Mouse (Mus musculus): ENCODE data around the gene Prdx5. TPM values are rescaled to one million over a fixed set of nuclear protein-coding genes. Genes with fewer than 3 reads are reported as not detected.

Prdx5 gene
- total RNA-seq, 2 experiments from 2014 or later: 693 to 776 TPM

DNA sequence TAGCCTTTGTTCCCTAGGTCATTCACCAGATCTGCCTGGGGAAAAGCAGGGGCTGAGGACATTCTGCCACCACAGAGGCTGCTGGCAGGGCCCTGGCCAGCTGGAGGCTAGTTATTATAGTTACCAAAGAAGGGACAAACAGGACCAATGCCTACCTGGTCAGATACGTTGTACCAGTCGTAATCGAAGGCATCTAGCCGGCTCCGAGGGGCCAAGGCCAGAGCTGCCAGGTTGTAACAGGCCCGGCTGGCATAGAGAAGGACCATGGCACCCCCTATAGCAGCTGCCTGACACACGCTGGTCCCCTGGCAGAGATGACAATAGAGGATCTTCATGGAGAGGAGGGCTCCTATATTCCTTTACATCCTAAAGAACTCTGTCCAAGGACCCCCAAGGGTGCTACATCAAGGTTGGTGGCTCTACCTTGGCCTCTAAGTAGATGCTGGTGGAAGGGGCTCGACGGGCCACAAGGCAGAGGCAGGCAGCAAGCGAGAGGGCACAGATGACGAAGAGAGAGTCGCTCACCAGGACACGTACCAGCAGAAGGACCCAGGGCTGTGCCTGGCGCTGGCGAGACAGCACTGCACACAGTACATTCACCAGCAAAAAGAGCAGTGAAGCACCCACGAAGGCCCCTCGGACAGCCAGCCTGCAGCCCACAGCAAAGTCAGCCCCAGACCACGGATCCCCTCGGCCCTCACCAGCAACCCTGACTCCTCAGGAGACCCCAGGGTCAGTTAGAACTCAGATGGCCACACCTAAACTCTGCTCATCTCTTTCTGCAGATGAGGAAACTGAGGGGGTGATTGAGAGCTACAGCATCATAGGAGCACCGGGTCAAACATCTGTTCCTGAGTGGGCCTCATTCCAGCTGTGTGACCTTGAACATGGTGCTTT, 29.4 kb upstream of the Prdx5 start:
- intact Hi-C loops (cut with DNase I): loop anchor here (2.0 kb wide), 1 partner anchor 15 kb away; the partner anchor contains the start of gene Catsperz
- DNase-seq: no peak

- intact Hi-C loops (cut with DNase I): no loop called here
- DNase-seq: peak; percentile 40 to 60
These were observed 27.9 kb upstream of the Prdx5 start for GRCm38 (mm10) chr19:6937541-6938465.

GRCm38 (mm10) chr19:6936299-6936698, 26.4 kb upstream of the Prdx5 start:
- no peak for DNase-seq
- intact Hi-C loops (cut with DNase I): no loop called here

DNA sequence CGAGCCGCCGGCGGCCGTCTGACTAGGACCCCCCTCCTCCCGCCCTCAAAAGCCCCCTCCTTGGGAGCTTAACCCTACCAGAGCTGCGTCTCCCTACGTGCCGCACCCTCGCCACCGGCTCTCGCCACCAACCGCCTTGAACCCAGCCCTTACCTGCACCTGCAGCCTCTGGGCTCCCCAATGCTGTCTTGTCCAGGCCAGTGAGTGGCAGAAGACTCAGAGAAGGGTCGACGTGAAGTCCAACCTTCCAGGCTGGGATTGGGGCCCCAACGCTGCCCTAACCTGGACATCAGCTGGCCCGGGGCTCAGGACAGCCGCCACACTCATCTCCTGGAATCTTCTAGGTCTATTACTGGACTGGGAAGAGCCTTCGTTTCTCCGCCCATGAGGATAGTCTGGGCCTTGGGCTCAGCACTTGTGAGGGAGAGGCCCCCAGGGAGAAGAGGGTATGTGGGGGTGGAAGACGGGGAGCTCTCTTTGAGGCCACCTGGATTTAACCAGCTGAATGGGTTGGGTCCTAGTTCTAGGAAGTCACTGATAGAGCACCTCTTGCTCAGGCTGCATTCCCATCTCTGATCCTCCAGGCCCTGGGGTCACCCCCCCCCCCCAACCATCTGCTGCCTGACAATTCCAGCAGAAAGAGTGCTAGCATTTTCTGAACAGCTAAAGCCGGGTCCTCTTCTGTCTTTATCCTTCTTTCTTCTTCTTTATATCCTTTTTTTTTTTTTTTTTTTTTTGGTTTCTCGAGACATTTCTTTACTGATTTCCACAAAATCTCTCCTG, 24.5 kb upstream of the Prdx5 start, which contains the start of gene Kcnk4:
Kcnk4 (minus strand) TSS at position 321 of the 783 bp plus-strand sequence.
- intact Hi-C loops (cut with DNase I): no loop called here
- no peak for DNase-seq

DNA sequence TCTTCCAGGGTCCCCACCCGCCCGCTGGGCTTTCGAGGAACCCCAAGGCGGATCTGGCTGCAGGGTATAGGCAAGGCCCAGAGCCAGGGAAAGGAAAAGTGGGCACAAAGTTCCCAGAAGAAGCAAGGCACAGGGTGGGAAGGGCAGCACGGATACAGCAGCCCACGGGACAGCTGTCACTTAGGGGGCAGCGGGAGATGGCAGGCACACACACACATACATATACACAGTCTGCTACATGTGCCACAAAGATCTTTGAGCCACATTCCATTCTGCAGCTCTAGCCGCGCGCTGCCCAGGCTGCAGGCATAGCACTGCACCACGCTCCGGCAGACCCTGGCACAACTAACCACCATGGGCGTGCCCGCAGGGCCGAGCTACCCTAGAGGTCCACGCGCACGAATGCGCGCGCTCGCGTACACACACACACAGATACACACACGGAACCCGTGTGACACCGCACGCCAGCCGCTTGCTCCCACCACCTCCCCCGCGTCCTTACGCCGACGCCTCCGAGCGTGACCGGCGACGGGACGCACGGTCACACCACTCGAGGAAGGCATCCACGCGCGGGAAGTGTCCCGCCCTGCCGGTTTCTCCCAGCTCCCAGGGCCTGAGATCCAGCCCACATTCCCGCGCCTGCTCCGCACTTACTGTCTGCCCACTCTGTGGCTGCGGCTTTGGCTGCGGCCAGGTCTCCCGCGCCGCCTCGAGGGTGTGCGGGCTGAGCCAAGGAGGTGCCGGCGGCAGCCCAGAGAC, 23.7 kb upstream of the Prdx5 start:
- intact Hi-C loops (cut with DNase I): no loop called here

DNA sequence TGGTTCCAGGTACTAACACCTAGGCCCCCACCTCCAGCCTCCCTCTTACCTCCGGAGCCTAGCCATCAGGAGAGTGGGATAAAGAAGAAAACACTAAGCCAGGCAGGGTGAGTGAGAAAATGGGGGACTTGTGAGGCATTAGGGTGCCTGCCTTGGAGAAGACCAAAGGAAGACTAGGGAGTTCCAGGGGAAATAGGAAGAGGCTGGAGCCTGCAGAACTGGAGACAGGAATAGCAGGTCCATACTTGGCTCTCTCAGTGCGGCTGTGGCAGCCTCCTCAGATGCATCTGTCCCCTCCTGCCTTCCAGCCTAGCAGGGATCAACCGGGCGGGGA, 23.2 kb upstream of the Prdx5 start:
- intact Hi-C loops (cut with DNase I): no loop called here
- DNase-seq: no peak

More for the DNA sequence above, 23.7 kb upstream of the Prdx5 start:
- no peak for DNase-seq

DNA sequence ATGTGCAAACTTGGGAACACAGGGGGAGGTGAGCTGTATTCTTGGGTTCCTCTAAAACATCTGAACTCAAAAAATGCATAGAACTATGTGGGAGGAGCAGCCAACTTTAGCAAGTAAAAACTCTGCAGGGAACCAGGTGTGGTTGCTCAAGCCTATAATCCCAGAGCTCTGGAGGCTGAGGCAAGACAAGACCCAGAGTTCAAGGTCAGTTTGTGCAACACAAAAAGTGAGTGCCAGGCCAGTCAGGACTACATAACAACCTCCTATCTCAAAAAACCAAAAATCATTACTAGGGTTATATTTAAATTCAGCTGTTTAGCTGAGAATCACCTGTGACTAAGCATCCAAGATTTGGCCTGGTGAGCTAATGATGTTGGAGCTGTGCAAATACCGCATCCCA, 22.1 kb upstream of the Prdx5 start:
- DNase-seq: no peak
- intact Hi-C loops (cut with DNase I): no loop called here

- no peak for DNase-seq
- intact Hi-C loops (cut with DNase I): no loop called here
These were observed 21.1 kb upstream of the Prdx5 start for GRCm38 (mm10) chr19:6931002-6931401.

DNA sequence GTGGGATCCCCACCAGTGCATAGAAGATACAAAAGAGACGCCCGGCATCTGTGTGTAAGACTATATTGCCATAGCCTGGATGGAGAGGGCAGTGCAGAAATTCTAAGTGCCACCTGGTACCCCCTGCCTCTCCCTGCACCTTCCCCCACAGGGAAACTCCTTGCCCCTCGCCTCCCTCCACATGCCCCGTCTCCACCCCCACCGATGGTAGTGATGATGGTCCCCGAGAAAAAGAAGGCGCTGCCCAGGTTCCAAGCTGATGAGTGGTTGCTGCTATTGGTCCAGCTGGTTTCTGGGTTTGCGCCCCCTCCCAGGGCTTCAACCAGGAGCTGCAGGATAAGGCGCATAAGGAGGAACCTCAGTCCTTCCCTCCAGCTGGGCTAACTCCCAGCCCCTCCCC, 18.2 kb upstream of the Prdx5 start:
- DNase-seq: no peak
- intact Hi-C loops (cut with DNase I): loop anchor here (10.0 kb wide), 1 partner anchor 267 kb away; no protein-coding TSS in a partner anchor

DNA sequence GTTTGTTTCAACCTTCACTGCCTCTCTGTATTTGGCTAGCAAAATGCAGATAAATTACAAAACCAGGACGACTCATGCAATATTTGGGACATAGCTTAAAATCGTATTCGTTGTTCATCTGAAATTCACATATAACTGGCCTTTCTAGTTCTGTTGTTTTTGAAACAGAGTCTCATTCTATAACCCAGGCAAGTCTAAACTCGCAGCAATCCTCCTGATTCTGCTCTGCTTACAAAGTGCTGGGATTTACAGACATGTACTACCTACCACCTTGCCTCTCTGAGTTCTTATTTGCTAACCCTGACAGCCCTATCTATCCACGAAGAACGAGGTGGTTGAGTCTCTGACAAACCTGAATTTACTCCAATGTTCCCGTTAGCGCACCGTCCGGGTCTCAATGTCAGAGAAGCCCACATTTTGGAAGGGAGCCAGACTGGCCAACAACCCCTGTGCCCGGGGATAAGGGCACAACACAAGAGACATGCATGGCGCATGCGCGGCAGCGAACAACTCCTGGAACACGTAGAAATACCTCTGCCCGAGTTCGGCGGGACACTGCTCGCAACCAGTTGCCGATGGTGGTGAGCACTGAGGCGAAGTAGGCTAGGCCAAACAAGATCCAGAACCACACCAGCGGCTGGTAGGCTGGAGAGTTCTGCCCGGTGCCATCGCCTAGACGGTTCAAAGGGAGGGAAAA, 16.8 kb upstream of the Prdx5 start:
- intact Hi-C loops (cut with DNase I): loop anchor here (10.0 kb wide), 1 partner anchor 268 kb away; no protein-coding TSS in a partner anchor
- DNase-seq: no peak

GRCm38 (mm10) chr19:6925611-6926329, 15.9 kb upstream of the Prdx5 start:
- no peak for DNase-seq
- intact Hi-C loops (cut with DNase I): loop anchor here (2.0 to 10.0 kb wide), 2 partner anchors 15 to 269 kb away; partner anchors contain the start of gene Bad

- no peak for DNase-seq
- intact Hi-C loops (cut with DNase I): loop anchor here (2.0 to 10.0 kb wide), 2 partner anchors 16 to 270 kb away; partner anchors contain the start of gene Bad
These were observed 15.3 kb upstream of the Prdx5 start, which contains the start of gene Catsperz for GRCm38 (mm10) chr19:6925307-6925573. Gene Catsperz, minus strand, starts transcription at chr19:6925380.

- peak; percentile 87 to 91 for DNase-seq
- intact Hi-C loops (cut with DNase I): loop anchor here (1.0 to 10.0 kb wide), 4 partner anchors 16 to 270 kb away; partner anchors contain the start of gene Bad
These were observed 14.8 kb upstream of the Prdx5 start for GRCm38 (mm10) chr19:6924461-6925306.

GRCm38 (mm10) chr19:6922901-6923735, 13.2 kb upstream of the Prdx5 start:
- intact Hi-C loops (cut with DNase I): loop anchor here (10.0 kb wide), 1 partner anchor 272 kb away; no protein-coding TSS in a partner anchor

DNA sequence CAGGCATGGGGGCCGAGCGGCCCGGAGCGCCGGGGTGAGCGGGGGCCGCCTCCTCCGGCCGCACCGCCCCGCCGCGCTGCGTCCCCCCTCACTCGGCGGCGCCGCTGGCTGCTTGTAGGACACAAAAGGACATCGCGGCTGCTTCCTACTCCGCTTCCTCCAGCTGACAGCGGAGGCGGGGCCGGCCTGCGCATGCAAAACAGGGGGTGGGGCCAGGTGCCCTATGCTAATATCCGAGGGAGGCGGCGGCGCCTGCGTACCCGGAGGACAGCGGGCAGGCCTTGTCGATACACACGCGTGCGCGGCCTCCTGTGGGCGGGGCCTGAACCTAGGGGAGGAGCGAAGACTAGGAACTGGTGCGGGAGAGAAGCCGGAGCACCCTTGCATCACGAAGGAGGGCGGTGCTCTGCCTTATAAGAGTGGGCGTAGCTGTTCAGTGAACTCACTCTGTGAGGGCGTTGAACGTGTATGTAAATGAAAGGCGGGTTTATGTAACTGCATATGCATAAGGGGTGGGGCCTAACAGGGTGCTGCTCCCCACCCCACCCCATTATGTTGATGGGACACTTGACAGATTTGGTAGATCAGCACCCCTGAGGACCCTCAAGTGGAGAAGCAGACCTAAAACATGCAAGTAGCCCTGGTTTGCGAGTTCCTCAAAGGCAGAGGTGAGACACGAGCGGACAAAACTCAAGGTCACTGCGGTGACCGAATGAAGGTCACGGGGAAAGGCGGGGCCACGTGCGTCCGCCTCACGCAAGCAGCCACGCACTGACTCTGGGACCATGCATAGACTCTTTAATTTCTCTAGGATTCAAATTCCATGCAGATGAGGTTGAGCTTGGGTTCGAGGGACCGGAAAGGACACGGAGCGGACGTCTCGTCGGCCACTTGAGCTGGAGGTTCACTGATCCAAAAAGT, 12.0 kb upstream of the Prdx5 start, which contains the start of gene Esrra:
Esrra (minus strand) TSS at position 167 of the 921 bp plus-strand sequence.
- peak; percentile 99 to 100 for DNase-seq
- intact Hi-C loops (cut with DNase I): loop anchor here (10.0 kb wide), 1 partner anchor 273 kb away; no protein-coding TSS in a partner anchor

More at GRCm38 (mm10) chr19:6922901-6923735, 13.2 kb upstream of the Prdx5 start:
- DNase-seq: no peak

All from heart, postnatal 36 days (tissue).